Mouse (Mus musculus) frontal cortex, postnatal 14 days (tissue): ENCODE measurements around the gene Stim2.

Experiments
- DNase-seq, 2 experiments: peaks; one replicate each; pipeline ENCODE4 v3.0.0; 2022; ENCODE audit warnings: low spot score in 2 of 2

Gene Stim2

DNA sequence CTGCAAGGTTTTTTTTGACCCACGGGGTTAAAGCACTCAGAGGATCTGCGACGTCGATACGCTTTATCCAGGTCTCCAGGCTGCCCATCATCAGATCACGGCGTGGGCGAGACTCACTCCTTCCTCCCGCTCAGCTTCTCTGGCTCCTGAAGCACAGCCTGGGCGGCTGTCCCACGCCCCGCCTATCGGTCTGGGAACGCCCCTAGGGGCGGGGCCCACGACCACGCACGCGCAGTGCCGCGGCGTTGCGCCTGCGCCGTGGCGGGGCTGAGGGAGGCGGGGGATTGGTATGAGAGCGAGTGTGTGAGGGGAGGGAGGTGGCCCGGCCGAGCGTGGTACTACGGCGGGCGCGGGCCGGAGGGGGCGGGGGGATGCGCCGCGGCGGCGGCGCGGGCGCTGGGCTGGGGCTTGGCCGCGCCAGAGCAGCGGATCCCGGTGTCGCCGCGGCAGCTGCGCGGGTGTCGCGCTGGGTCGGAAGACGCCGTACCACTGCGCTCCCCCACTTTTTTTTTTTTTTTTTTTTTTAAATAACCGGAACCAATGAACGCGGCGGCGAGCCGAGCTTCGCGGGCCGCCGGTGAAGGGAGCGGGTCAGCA lies at the start of gene Stim2:
Stim2 (plus strand) TSS at position 354 of the 597 bp plus-strand sequence.
- DNase-seq: peak; percentile 89

DNA sequence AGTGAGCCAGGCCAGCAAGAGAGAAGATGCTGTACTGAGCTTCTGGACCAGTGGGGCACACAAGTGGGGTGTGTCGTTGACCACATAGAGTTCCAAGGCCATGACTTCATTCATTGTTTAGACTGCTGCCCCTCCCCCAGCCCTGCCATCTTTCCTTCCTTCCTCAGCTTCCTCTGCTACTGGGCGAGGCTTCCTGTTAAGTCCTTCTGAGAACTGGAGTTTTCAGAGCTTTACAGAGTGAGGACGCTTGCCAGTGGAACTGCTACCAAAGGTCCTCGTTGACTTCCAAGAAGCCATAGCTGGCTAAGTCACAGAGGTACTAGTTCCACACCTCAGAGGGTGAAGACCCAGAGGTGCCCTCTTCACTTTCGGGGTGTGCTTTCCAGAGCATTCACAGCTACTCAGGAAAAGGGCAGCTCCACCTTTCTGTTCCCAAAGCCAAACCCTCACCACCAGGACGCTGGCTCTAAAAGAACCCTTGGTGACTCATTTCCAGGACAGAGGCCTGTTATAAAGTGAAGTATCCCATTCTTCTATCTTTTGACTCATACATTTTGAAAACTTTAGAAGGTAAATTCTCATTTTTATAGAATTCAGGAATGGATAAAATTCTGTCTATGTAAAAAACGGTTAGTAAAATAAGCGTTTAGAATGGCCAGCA lies 49.6 kb upstream of the Stim2 start:
- DNase-seq: no peak

DNA sequence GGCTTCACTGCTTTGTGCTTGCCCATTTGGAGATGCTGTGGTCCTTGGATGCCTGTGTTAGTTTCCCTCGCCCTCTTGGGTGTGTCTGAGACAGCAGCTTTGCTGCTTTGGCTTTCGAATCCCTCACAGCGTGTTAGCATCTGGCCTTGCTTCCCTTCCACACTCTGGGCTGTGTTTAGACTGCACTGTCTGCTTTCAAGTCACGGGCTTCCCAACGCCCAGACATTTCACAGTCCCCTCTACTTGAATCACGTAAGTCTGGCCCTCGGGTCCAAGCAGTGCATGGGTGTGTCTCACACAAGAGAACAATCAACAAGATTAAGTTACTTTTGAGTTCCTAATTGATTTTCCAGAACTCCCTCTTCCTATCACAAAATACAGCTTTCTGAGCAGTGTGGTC lies 48.1 kb upstream of the Stim2 start:
- no peak for DNase-seq

DNA sequence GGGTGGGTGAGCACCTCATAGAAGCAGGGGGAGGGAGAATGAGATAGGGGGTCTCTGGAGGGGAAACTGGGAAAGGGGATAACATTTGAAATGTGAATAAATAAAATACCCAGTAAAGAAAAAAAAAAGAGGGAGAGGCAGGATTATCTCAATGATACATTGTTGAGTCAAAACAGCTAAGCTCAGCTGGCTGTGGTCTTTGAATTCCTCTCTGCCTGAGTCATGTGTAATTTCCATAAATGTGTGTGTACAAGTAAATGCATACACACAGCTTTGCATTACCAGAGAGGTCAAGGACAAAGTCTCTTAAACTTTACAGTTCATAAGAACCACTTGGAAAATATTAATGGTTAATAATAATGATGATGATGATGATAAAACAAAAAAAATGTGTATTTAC lies 45.1 kb upstream of the Stim2 start:
- no peak for DNase-seq

DNA sequence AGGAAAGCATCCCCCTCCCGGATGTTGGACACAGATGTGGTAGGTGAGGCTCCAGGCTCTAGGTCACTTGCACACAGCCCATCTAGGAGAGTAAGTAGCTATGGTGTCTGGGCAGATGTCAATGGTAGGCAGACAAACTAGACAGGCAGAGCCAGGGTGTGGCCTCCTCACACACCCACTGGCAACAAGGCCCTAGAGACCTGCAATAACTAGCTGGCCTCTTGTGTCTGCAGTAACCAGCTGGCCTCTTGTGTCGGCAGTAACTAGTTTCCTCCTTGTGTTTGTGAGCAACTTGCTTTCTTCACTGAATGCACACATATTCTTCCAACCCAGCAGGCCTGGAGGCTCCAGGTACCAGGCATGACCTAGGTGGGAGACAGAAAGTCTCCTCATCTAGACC lies 44.5 kb upstream of the Stim2 start:
- DNase-seq: no peak

DNA sequence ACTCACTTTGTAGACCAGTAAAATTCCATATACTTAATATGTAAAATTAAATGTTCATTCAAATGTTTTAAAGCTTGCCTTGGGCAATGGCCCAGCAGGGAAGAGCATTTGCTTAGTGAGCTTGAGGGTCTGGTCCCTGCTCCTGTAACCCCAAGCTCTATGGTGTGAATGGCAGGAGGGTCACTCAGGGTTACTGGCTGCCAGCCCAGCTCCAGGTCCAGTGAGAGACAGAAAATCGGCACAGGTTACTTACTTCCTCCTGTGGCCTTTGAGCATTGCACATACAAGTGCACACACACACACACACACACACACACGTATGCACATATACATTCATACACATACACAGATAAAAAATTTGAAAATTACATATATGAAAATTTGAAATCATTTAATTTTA lies 42.3 kb upstream of the Stim2 start:
- no peak for DNase-seq

DNA sequence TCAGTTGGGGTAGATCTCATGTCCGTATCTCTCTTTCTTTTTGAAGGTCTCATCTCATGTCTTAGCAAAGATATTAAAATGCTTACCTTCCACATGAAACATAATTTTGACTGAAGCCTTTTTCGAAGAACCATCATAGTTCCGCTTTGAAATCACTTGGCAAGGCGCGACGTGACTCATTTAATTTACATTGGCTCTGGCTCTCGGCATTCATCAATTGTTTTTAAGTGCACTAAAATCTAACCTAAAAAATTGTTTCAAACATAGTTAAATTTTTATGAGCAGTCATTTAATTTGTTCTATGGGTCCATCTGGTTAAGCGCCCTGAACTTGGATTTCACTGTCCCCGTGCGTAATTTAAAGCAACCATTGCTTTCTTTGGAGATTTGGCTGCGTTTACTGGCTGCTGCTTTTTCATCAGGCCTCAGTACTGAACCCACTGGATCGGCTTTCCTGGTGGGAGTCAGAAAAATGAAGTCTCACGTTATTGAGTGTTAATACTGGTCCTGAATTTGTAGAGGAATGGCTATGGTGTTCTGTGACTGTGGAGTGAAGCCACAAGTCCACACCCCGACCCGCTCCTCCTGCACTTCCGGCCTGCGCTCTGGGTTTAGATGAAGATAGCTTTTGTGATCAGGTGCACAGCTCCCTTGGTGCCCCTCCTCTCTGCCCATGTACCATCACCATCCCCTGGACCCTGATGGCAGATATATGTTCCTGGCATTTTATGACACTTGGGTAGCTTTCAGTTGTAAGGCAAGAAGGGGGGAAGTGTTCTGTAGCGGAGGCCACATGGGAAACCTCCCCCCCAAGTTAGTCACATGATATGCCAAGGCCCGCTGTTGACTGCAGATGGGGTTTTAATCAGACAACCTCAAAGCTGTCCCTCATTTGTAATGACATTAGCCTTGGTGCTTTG lies 41.6 kb upstream of the Stim2 start:
- DNase-seq: no peak

DNA sequence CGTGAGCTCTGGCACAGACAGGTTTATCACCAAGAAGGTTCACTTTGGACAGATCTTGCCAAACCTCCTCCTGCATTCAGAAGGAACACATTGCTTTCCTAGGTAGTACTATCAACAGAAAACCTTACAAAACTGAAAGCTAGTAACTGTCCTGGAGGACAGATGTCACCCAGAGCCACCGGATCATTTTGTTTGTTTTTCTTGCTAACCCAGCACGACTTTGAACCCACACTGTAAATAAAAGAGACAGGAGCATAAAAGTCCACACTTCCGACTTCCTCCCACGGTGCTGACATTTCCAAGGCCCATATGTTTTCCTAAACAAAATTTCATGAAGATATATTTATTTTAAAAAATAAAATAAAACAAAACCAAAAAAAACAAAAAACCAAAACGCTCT lies 41.0 kb upstream of the Stim2 start:
- no peak for DNase-seq

DNA sequence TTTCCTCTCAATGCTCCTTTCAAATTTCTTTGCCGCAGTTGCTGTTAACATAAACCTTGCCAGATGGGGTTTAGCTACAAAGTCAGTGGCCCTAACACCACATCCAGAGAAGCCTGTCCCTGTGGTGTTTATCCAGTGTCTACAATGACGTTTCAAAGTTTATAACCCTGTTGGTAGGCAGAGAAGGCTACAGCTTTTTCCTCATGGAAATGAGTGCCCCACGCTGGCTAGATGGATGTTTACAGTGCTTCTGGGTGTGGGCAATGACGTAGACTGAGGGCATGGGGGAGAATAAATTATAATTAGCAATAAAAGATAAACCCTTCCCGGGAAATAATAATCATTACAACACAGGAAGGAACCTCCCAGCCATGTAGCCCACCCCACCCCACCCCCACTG lies 37.1 kb upstream of the Stim2 start:
- no peak for DNase-seq

DNA sequence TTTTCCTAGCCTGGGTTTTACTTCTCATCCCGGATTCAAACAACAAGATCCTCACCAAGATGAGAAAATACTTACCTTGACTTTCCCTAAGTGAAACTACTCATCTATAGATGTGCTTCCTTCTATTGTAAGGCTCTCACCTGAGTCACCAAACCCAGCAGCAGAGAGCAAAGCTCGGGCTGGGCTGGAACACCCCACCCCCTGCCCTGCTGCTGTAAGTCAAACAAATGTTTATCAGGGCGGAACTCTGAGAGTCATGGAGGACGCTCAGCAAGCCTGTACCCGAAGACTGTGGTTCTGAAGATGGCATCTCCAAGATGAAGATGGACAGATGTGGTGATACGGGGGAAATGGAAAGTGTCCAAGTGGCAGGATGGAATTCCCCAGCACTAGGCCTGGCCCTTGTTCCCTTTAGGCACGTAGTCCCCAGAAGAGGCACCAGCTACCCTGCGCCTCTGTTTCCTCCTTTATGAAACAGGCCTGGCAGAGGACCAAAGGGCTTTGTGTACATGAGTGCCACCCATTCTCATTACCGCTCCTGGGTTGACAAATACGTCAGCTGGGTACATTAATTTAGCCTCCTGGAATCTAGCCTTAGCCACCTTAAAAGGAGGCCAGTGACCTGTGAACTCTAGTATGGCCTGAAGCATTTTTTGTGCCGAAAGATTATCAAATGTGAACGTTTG lies 36.3 kb upstream of the Stim2 start:
- DNase-seq: no peak

DNA sequence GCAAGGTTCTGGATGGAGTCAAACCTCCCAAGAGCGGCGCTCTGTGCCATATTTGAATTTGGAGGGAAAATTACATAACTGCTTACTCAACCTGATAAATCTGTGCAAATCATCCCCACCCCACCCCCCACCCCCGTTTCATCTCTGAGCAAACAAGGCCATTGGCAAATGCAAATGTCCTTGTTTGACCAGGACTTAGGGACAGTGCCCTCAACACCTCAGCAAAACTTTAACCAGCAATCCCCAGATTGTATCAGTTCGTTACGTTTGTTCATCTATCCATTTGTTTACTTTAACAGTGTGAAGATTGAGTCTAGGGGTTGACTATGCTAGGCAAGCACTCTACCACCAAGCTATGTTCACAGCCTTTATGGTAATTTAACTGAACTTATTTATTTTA lies 32.6 kb upstream of the Stim2 start:
- no peak for DNase-seq

DNA sequence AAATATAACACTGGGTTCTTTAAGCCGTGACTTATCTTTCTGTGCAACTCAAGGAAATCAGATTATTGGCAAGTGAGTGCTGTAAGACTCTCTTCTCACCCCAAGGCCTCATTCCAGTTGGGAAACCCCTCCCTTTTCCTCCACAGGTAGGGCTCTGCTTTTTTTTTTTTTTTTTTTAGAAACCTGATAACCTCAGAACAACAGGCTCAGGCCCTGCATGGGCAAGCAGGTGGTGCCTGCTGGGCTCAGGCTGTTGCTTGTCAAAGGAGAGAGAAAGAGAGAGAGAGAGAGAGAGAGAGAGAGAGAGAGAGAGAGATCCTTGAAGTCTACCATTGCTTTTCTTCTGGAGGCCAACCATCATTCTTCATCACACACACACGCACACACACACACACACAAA lies 30.7 kb upstream of the Stim2 start:
- no peak for DNase-seq

DNA sequence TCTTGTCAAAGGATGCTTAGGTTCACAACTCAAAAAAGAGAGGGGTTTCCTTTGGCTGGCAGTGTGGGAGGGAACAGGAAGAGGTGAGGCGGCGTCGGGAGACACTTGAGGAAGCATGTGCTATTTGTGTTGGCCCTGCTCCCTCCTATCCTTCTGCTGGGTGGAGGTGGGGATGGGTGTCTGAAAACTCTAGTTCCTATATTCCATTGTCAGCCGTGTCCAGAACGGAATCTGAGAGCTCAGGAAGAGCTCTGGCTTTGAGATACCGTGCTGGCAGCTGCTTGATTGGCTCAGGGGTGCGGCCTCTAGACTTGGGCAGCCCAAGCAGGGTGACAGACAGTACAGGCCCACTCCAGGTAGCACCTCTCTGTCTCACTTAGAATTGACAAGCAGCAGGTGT lies 28.1 kb upstream of the Stim2 start:
- no peak for DNase-seq

DNA sequence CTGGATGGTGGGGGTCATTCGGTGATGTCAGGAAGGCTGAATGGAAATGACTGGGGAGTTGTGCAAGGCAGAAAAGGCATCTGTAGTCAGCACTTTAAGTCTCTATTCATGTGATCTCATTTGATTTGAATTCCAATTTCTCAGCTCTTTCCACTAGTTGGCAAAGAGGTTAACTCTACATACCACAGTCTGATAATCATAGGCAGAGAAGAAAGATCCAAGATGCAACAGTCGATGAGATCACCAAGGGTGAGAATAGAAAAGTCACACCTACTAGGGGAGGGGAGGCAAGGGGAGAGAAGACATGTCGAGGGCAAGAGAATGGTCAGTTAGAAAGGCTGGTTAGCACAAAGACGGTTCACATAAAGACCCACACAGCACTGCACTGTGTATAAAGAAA lies 27.1 kb upstream of the Stim2 start:
- no peak for DNase-seq

DNA sequence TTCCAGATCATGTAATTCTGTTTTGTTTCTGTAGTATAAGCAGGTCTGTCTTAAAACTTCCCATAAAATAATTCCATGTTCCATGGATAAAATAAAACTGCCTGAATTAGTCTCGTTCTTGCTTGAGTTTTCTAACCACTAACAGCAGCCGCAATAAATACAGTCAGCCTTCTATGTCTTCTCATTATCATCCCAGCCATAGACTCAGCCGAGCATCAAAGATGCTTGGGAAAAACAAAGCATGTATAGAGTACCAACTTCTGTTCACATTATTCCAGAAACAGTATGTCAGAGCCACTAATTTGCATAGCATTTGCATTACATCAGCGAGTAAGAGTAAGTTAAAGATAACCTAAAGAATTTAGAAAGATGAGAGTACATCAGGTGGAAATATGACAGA lies 25.4 kb upstream of the Stim2 start:
- no peak for DNase-seq

DNA sequence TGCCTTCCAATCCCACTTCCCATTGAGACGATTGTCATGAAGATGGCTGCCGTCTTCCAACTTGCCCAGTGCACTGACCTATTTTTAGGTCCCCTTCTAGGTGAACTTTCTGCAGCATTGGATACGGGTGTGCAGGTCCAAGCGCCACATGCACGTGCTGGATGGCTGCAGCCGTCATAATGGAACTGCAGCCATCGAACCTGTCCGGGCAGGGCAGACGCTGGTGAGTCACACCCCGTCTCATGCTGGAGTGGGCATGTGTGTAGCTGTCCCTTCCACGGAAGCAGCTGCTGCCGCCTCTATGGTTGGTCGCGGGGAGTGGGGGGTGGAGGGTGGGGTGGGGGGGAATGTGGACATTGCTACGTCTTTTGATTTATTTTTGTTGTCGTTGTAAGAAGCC lies 21.8 kb upstream of the Stim2 start:
- no peak for DNase-seq

DNA sequence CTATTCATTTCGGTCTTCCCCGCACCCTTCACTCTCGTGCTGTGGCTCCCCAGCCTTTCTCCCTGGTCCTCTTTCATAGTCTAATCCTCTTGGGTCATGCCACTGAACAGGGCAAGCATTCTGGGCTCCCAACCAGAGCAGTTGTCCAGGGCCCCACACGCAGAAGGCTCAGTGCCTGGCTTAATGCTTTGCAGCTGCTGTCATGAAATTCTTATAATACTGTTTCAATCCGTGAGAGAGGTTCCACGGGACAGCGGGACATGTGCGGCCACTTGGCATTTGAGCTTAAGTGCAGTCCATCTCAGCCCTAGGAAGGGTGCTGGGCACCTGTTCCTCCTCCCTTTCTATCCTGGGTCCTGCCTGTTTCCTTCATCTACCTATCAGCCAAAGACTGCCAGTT lies 21.2 kb upstream of the Stim2 start:
- no peak for DNase-seq

DNA sequence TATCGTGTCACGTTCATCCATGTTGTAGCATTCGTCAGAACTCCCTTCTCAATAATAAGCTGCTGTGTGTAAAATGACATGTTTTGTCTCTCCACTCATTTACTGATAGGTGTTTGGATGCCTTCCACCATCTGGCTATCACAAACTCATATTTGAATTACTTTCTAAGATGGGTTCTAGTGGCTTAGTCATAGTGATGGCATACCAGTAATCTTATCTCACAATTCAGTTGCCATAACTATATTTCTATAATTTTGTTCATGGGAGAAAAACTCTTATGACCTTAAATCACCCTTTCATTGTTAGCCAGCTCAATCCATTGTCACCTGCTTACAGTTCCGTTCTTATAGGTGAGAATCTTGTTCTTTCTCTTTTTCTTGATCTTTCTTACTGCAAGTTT lies 14.9 kb upstream of the Stim2 start:
- DNase-seq: no peak

DNA sequence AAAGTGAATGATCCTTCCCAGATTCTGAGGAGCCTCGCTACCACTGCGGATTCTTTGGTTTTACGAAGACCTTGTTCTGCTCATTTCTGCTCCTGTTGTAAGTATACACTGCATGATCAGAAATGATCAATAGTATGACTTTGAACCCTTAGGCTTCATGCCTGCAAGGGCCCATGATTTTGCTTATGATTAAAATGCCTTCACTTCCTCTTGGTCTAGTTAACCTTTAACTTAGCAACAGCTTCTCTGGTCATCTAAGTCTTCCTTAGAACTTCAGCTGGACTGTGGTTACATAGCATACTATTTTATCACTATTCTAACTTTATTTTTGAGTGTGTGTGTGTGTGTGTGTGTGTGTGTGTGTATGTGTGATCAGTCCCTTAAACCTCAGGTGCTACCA lies 12.7 kb upstream of the Stim2 start:
- DNase-seq: no peak

DNA sequence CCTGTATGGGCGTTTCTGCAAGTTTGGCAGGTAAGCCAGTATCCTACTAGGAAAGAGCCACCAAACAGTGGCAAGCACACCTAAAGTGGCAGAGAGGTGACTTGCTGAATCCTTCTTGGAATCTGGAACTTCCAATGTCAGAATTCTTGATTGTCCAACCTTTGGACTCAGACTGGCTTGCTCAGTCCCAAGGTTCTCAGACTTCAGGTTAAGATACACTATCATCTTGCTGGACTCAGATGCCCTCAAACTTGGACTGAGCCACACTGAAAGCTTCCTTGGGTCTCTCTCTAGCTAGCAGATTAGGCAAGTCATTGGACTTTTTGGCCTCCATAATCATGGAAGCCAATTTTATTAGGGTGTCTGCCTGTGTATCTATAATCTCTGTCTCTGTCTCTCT lies 10.8 kb upstream of the Stim2 start:
- no peak for DNase-seq

DNA sequence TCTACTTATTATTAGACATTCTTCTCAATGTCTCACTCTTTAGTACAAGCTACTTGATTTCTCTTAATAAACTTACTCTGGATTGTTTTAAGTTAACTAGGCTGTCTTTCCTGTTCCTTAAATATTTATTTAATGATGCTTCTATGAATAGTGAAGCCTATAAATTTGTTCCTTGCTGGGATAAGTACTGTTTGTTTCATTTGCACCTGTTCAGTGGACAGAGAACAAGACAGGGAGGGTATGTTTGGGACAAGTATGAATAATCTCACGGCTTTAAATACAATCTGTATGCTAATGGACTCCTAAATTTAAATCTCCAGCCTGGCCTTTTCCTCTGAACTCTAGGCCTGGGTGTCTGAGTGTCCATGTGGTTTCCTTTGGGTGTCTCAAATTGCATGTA lies 10.2 kb upstream of the Stim2 start:
- no peak for DNase-seq

DNA sequence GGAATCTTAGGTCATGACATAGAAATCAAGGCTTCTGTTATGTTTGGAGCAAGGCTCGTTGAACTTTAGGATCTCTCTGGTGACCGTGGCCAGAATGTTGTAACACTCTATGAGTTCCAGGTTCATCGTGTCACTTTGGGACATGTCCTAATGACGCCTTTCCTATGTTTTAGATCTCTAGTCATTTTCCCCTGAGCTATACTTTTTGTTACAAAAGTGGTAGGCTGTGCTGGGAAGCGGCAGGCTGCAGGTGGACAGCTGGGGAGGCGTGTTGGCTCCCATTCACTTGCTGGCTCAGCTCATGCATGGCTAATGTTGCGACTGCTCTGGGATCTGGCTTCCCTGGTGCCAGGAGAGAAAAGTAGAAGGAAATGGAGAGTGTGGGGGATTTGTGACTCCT lies 5.7 kb upstream of the Stim2 start:
- DNase-seq: peak; percentile 43 to 47
